Mouse (Mus musculus) bone marrow macrophage, adult 2 months (primary cell): ENCODE measurements at regions not wholly inside any gene's neighbourhood (a gene's known extent, or its start where the extent isn't known, plus 50 kb on each side); places are given as distances from the start of the nearest gene placed in this dataset.

ENCODE experiments used
- CTCF ChIP-seq: IDR thresholded peaks from 2 replicates; pipeline ENCODE4 v1.5.1; 2012; ENCODE audit warnings: low read depth, mild to moderate bottlenecking, low read length, moderate library complexity
- POLR2A ChIP-seq: IDR thresholded peaks from 2 replicates; pipeline ENCODE4 v1.6.1; 2012; ENCODE audit warnings: mild to moderate bottlenecking, low read depth, low read length, borderline replicate concordance

DNA sequence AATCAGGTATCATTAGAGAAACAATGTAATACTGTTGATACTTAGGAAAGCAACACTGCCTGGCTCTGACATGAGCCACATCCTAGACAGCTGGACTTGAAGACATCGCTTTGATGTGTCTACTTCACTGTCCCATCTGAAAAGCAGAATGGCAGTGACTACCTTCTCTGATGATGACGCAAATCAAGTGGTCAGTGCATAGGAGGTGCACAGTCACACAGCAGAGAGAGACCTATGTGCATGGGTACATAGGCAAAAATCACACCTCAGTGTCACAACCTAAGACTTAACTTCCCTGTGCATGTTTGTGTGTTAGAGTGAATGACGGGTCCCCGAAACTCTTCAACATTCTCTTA, 195.4 kb upstream of the Paip1 start:
- TF ChIP-seq POLR2A = no peak
- no peak for TF ChIP-seq CTCF
